ENCODE assay signal across 16 mouse cellular contexts in the genomic region with DNA sequence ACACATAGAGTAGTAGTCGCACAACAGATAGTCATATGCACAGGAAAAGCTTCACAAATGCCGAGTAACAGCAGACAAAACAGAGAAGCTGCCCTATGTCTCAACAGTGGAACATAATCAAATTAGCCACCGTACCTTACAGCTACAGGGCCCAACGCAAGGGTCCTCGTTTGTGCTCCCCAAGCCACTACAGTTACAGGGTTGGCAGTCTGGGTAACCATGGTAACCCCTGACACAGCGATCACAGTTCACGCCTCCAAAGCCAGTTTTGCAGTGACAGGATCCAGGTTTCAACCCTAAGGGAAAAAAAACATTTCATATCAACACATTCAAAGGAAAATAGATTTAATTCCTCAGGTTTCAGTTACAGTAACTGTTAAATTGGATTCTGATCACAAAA.
A peak's percentile ranks its signal among the peaks of the same experiment; 100 is the strongest.
DNase-seq lines count a peak whose midpoint lies in the region; ATAC-seq and TF ChIP-seq lines count a peak whose summit lies in the region.
"Had no signal": no experiment of that assay in that cellular context is flagged by ENCODE, and none has a peak within 500 bp of the region (broad histone marks: within the 10 kb centered on the region; RNA-seq: fewer than 3 reads in every experiment).

No protein-coding gene starts in this region.

- no peak for DNase-seq in forebrain, embryonic 11.5 days (ENCODE audit: low spot score)
- DNase-seq in forebrain, embryonic 10.5 days (ENCODE audit: extremely low spot score, low spot score) = no peak
- DNase-seq in embryo, embryonic 10.5 days (ENCODE audit: low spot score) = peak; percentile 45
- peak; percentile 35 for DNase-seq in forelimb bud, embryonic 11.5 days (ENCODE audit: low read depth, low spot score)
- no peak for DNase-seq in urinary bladder, postnatal 4 days (ENCODE audit: low spot score in 2 of 2)
- DNase-seq: cerebellum, adult 9-11 months; heart, postnatal 10 days; kidney, postnatal 14 days; left cerebral cortex, postnatal 4 days; lung, postnatal 14 days had no signal

- peak; percentile 69; the same call in 1 of the 2 replicates for ATAC-seq in forebrain, embryonic 11.5 days (replicated peaks; ENCODE audit: low FRiP score)
- ATAC-seq in midbrain, embryonic 16.5 days = peak; percentile 87
- ATAC-seq in intestine, postnatal 0 days = no peak
- no peak for ATAC-seq in inflammation-experienced regulatory T-cells, adult 6 months
- ATAC-seq: intestine, embryonic 16.5 days; Patski had no signal

- H3K9ac ChIP-seq in forebrain, embryonic 11.5 days (ENCODE audit: low read length) = no peak overlapping the region
- no peak overlapping the region for H3K9ac ChIP-seq in midbrain, embryonic 16.5 days (ENCODE audit: low read depth, low read length)
- no peak overlapping the region for H3K9ac ChIP-seq in intestine, postnatal 0 days (ENCODE audit: low read depth, low read length)
- H3K9ac ChIP-seq: liver, embryonic 14.5 days had no signal

- no peak overlapping the region for H3K27ac ChIP-seq in forebrain, embryonic 11.5 days (ENCODE audit: low read depth, low read length)
- no peak overlapping the region for H3K27ac ChIP-seq in forebrain, embryonic 10.5 days
- no peak overlapping the region for H3K27ac ChIP-seq in midbrain, embryonic 16.5 days (ENCODE audit: low read length)
- no peak overlapping the region for H3K27ac ChIP-seq in intestine, postnatal 0 days (ENCODE audit: low read depth, low read length)
- H3K27ac ChIP-seq: liver, embryonic 14.5 days had no signal

- no peak overlapping the region for H3K4me3 ChIP-seq in forebrain, embryonic 11.5 days (ENCODE audit: low read depth, low read length)
- H3K4me3 ChIP-seq in forebrain, embryonic 10.5 days = no peak overlapping the region
- no peak overlapping the region for H3K4me3 ChIP-seq in midbrain, embryonic 16.5 days (ENCODE audit: low read depth, low read length)
- H3K4me3 ChIP-seq in intestine, postnatal 0 days (ENCODE audit: low read depth, low read length) = no peak overlapping the region

- H3K27me3 ChIP-seq in forebrain, embryonic 11.5 days (ENCODE audit: control insufficient read depth, insufficient read depth, low read length) = no peaks in the 10 kb centered on the region
- no peaks in the 10 kb centered on the region for H3K27me3 ChIP-seq in forebrain, embryonic 10.5 days (ENCODE audit: poor library complexity, severe bottlenecking)
- no peaks in the 10 kb centered on the region for H3K27me3 ChIP-seq in midbrain, embryonic 16.5 days (ENCODE audit: control insufficient read depth, insufficient read depth, low read depth, low read length)
- H3K27me3 ChIP-seq in intestine, postnatal 0 days (replicated peaks; ENCODE audit: control insufficient read depth, insufficient read depth, low read length) = no peaks in the 10 kb centered on the region
- H3K27me3 ChIP-seq: Patski had no signal

- no peaks in the 10 kb centered on the region for H3K4me1 ChIP-seq in forebrain, embryonic 11.5 days (replicated peaks; ENCODE audit: control insufficient read depth, insufficient read depth, low read length)
- peaks cover 3% of the 10 kb centered on the region; the same call in 1 of the 2 replicates for H3K4me1 ChIP-seq in forebrain, embryonic 10.5 days
- H3K4me1 ChIP-seq in midbrain, embryonic 16.5 days (ENCODE audit: control insufficient read depth, insufficient read depth, low read length) = no peaks in the 10 kb centered on the region
- no peaks in the 10 kb centered on the region for H3K4me1 ChIP-seq in intestine, postnatal 0 days (replicated peaks; ENCODE audit: control insufficient read depth, insufficient read depth, low read length)

- H3K9me3 ChIP-seq in forebrain, embryonic 11.5 days (ENCODE audit: control insufficient read depth, low read length) = no peaks in the 10 kb centered on the region
- H3K9me3 ChIP-seq in forebrain, embryonic 10.5 days = no peaks in the 10 kb centered on the region
- H3K9me3 ChIP-seq in midbrain, embryonic 16.5 days (replicated peaks; ENCODE audit: control insufficient read depth, low read length, poor library complexity, severe bottlenecking) = no peaks in the 10 kb centered on the region
- H3K9me3 ChIP-seq in intestine, postnatal 0 days (ENCODE audit: control insufficient read depth) = no peaks in the 10 kb centered on the region; the same call in 1 of the 2 replicates

- no peak for TF ChIP-seq CTCF in intestine, postnatal 0 days (IDR thresholded peaks at IDR 0.05; ENCODE audit: low read depth)

- no peak overlapping the region for H3K4me2 ChIP-seq in forebrain, embryonic 11.5 days (ENCODE audit: low read depth, low read length, severe bottlenecking)
- no peak overlapping the region for H3K4me2 ChIP-seq in midbrain, embryonic 16.5 days (ENCODE audit: low read length)
- no peak overlapping the region for H3K4me2 ChIP-seq in intestine, postnatal 0 days (replicated peaks; ENCODE audit: low read depth)

- 46% methylated on average over 7 of the region's 7 CpGs for WGBS in forebrain, embryonic 11.5 days
- 50% methylated on average over 7 of the region's 7 CpGs for WGBS in forebrain, embryonic 10.5 days
- WGBS in midbrain, embryonic 16.5 days = 33% methylated on average over 7 of the region's 7 CpGs
- 72% methylated on average over 7 of the region's 7 CpGs for WGBS in intestine, postnatal 0 days

- no peaks in the 10 kb centered on the region for H3K36me3 ChIP-seq in forebrain, embryonic 11.5 days (ENCODE audit: control insufficient read depth, insufficient read depth, low read length)
- H3K36me3 ChIP-seq in forebrain, embryonic 10.5 days (replicated peaks) = no peaks in the 10 kb centered on the region
- no peaks in the 10 kb centered on the region for H3K36me3 ChIP-seq in midbrain, embryonic 16.5 days (ENCODE audit: control insufficient read depth, insufficient read depth, low read length)
- no peaks in the 10 kb centered on the region for H3K36me3 ChIP-seq in intestine, postnatal 0 days (ENCODE audit: control insufficient read depth, insufficient read depth)

Comparison
In these comparisons a context has a peak if more than half of its experiments do, and no peak if none do; other contexts are left out.
1. ATAC-seq: peak in forebrain, embryonic 11.5 days (single experiment) and midbrain, embryonic 16.5 days (single experiment); none in intestine, postnatal 0 days (single experiment) and inflammation-experienced regulatory T-cells, adult 6 months (single experiment).
2. DNase-seq: peak in embryo, embryonic 10.5 days (single experiment) and forelimb bud, embryonic 11.5 days (single experiment); none in forebrain, embryonic 11.5 days (single experiment), forebrain, embryonic 10.5 days (single experiment) and urinary bladder, postnatal 4 days (0 of 2).